Mouse (Mus musculus) neural tube, embryonic 13.5 days (tissue): ENCODE data around the gene Fam227a. TPM values are rescaled to one million over a fixed set of nuclear protein-coding genes. Genes with fewer than 3 reads are reported as not detected.

Source experiments
- ATAC-seq: fragments of 200-750 bp; cut with Nextera tagmentation; 2 replicates; pipeline ENCODE4 v1.8.0; 2017; ENCODE audit warnings: low read depth, mild to moderate bottlenecking, moderate TSS enrichment, moderate library complexity
- H3K27ac ChIP-seq: fragments of 300-500 bp; sonication (generic); replicated peaks from 2 replicates; pipeline ENCODE4 v1.5.1; 2015; ENCODE audit warnings: moderate library complexity, mild to moderate bottlenecking, inconsistent platforms
- H3K27me3 ChIP-seq: fragments of 300-500 bp; sonication (generic); 2 replicates; pipeline ENCODE4 v1.6.1; 2015; ENCODE audit warnings: mild to moderate bottlenecking, inconsistent platforms
- H3K36me3 ChIP-seq: fragments of 300-500 bp; sonication (generic); 2 replicates; pipeline ENCODE4 v1.6.1; 2015; ENCODE audit warnings: mild to moderate bottlenecking, inconsistent platforms
- H3K4me1 ChIP-seq: fragments of 300-500 bp; sonication (generic); replicated peaks from 2 replicates; pipeline ENCODE4 v1.6.1; 2015; ENCODE audit warnings: inconsistent platforms
- H3K4me2 ChIP-seq: fragments of 300-500 bp; sonication (generic); 2 replicates; pipeline ENCODE4 v1.6.1; 2015; ENCODE audit warnings: inconsistent platforms, mild to moderate bottlenecking, moderate library complexity
- H3K4me3 ChIP-seq: fragments of 300-500 bp; sonication (generic); 2 replicates; pipeline ENCODE4 v1.5.1; 2015; ENCODE audit warnings: mild to moderate bottlenecking, inconsistent platforms
- H3K9ac ChIP-seq: fragments of 300-500 bp; sonication (generic); 2 replicates; pipeline ENCODE4 v1.6.1; 2015; ENCODE audit warnings: moderate library complexity, mild to moderate bottlenecking, inconsistent platforms
- H3K9me3 ChIP-seq: fragments of 300-500 bp; sonication (generic); 2 replicates; pipeline ENCODE4 v1.6.1; 2016; ENCODE audit warnings: inconsistent platforms
- WGBS: fragments of 180-500 bp; shearing (Covaris S2); methylation state at CpG from one replicate; pipeline ENCODE4 v1.1.7; 2015; 5-methylcytosine and 5-hydroxymethylcytosine counted together
- polyA plus RNA-seq: library from polyadenylated mRNA; unstranded; fragments of >200 nt; fragmentation: Nextera tagmentation; extraction: Ambion mirVana; gene quantifications from 2 replicates; pipeline ENCODE4 v1.2.1, GENCODE M21; 2015

Fam227a gene
- polyA plus RNA-seq, 1 experiment from 2014 or later, result 6.2 TPM

DNA sequence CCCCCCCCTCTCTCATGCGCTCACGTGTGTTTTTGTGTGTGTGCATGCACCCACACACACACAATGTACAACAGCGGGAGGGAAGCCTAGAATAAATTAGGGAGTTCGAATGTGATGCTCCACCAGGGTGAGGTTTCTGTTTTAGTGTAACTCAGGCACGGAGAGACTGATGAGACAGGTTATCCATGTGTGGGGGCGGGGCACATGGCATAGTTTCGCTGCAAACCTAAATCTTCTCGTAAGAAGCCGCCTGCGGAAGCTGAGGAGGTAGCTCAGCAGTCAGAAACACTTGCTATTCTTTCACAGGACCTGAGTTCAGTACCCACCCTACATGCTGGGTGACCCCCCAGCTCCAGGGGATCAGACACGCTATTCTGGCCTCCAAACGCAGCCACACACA lies 10.6 kb downstream of the Fam227a start:
- Histone ChIP-seq H3K4me1 (no peaks in the 10 kb centered on the region), H3K27ac (no peak overlapping the region), H3K9ac (no peak overlapping the region), H3K4me3 (no peak overlapping the region), H3K9me3 (no peaks in the 10 kb centered on the region), H3K4me2 (no peak overlapping the region), H3K36me3 (peaks cover 74% of the 10 kb centered on the region), H3K27me3 (no peaks in the 10 kb centered on the region)
- WGBS, result 89% methylated on average over 12 of the region's 12 CpGs
- no peak for ATAC-seq

DNA sequence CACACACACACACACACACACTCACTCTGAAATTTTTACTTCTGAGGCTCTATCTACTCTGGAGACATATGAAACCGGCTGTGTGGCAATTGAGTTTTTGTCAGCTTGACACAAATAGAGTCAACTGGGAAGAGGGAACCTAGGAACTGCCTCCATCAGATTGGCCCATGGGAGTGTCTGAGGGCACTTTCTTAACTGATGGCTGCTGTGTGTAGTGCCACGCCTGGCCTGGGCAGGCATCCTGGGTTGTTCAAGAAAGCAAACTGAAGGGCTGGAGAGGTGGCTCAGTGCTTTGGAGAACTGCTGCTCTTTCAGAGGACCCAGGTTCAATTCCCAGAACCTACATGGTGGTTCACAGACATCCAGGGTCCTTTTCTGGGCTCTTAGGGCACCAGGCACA lies 13.3 kb downstream of the Fam227a start:
- Histone ChIP-seq H3K4me2 (no peak overlapping the region), H3K9me3 (no peaks in the 10 kb centered on the region), H3K27ac (no peak overlapping the region), H3K9ac (no peak overlapping the region), H3K36me3 (peaks cover 86% of the 10 kb centered on the region), H3K27me3 (no peaks in the 10 kb centered on the region), H3K4me1 (no peaks in the 10 kb centered on the region), H3K4me3 (no peak overlapping the region)
- no peak for ATAC-seq
- WGBS, result 86% methylated on average over 2 of the region's 2 CpGs

DNA sequence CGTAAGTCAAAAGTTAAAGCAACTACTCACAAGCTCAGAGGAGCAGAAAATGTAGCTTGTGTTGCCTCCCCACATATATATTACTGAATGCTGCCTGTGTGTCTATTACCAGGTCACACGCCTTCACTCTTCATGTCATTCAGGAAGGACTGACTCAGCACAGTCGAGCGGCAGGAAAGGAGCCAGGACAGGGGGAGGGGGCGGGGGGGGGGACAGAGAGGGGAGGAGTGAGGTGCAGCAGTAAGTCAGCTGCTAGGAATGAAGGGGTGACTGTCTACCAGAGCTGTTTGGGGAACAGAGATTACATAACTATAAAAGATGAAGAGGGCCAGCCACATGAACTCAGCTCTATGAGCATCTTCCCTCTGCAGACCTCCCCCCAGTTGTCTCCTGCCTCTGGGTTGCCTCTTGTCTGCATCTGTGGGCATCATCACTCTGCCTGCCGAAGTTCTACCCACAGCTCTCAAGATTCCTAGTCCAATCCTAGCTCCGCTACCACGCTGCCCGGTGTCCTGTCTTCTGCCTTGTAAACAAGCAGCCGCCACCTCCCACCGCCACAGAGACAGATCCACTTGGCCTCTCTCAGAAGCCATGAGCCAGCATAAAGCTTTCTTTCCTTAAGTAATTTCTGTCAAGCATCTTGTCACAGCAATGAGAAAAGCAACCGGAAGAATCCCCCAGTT lies 17.5 kb downstream of the Fam227a start:
- no peak overlapping the region for H3K4me2 ChIP-seq
- 81% methylated on average over 11 of the region's 12 CpGs for whole genome bisulfite sequencing
- H3K9ac ChIP-seq, result no peak overlapping the region
- no peaks in the 10 kb centered on the region for H3K27me3 ChIP-seq
- H3K36me3 ChIP-seq, result peaks cover 81% of the 10 kb centered on the region
- H3K27ac ChIP-seq, result no peak overlapping the region
- no peaks in the 10 kb centered on the region for H3K9me3 ChIP-seq
- H3K4me1 ChIP-seq, result no peaks in the 10 kb centered on the region
- H3K4me3 ChIP-seq, result no peak overlapping the region
- no peak for ATAC-seq

DNA sequence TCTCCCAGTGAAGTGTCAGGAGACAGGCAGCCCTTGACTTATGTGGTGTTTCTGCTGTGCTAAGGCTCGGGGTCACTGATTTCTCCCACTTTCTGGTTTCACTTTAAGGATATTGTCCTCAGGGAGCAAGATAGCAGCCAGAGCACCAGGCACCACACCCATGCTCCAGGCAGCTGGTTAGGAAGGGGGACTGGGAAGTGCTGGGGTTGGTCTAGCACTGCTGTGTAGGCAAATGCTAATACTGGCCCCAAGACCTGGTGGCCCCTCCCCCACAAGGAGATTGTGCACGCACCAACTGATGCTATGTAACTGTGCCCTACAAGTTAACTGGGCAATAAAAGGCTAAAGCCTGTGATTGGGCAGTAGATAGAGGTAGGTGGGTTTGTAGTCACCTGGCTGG lies 28.3 kb downstream of the Fam227a start:
- Histone ChIP-seq H3K4me3 (no peak overlapping the region), H3K9me3 (no peaks in the 10 kb centered on the region), H3K36me3 (peaks cover 95% of the 10 kb centered on the region), H3K27ac (no peak overlapping the region), H3K4me1 (no peaks in the 10 kb centered on the region), H3K27me3 (no peaks in the 10 kb centered on the region), H3K4me2 (no peak overlapping the region), H3K9ac (no peak overlapping the region)
- 83% methylated on average over 2 of the region's 2 CpGs for WGBS
- no peak for ATAC-seq

DNA sequence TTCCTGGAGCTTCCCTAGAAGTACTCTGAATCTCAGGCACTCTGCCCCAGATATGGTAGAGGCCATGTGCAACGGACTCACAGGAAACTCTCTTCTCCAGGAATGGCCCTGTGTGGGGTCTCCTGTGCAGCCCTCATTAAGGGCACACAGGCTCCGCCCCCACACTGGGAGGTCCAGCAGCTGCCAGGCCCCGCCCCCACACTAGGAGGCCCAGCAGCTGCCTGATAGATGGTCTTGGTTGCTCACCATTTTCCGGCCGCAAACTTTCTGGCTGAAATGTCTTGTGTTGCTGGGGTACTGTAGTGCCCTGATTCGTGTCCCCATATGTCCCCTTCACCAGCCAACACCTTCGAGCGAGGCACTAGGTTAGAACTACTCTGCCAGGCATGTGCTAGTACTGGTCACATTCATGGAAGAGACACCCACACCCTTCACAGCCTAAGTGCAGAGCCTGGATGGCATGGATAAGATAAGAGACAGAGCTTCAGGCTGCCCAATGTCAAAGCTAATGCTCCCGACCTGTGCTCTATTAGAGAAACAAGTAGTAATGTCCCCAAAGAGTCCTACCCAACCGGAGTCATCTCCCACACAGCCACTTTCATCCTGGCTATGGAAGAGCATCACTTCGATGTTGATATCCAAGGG lies 38.9 kb downstream of the Fam227a start:
- H3K36me3 ChIP-seq, result peaks cover 92% of the 10 kb centered on the region
- no peak for ATAC-seq

DNA sequence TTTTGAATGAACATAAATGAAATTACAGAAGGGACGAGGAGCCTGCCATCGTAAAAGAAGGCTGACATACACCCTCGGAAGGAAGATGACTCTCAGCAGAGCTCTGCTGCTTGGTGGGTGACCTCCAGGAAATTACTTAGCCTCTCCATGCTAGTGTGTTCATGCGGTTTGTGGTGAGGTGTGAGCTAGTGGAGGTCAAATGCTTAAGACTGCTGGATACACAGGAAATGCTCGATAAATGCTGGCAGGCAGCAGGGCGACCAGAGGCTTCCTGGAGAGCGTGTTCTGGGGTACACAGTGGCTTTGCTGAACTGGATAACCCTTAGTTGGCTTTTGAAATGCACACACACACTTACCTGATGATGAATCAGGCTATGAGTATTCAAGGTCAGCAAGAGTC lies 40.3 kb downstream of the Fam227a start:
- Histone ChIP-seq H3K27ac (no peak overlapping the region), H3K4me2 (no peak overlapping the region)
- 86% methylated on average over 7 of the region's 7 CpGs for WGBS

More for the DNA sequence above, 38.9 kb downstream of the Fam227a start:
- 80% methylated on average over 11 of the region's 11 CpGs for WGBS
- Histone ChIP-seq H3K9me3 (no peaks in the 10 kb centered on the region), H3K4me3 (no peak overlapping the region), H3K27me3 (no peaks in the 10 kb centered on the region), H3K4me2 (no peak overlapping the region), H3K9ac (no peak overlapping the region), H3K4me1 (no peaks in the 10 kb centered on the region), H3K27ac (no peak overlapping the region)

DNA sequence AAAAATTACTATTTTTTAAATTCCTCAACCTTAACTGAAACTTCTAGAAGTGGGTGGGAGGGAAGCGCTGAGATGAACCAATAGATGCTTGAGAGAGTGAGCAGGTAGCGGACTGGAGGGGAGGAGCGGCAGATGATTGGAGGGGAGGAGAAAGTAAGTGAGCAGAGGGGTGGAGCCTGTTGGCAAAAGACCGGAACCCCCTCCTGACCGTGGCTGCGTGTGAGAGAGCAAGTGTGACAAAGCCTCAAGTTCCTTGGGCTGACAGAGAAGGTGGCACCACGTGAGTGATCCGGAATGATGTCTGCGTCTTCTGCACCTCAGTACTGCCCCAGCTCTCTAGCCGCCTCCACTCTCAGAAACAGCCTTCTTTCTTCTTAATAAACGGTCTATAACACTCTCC lies 41.6 kb downstream of the Fam227a start:
- H3K9ac ChIP-seq, result no peak overlapping the region
- H3K36me3 ChIP-seq, result peaks cover 89% of the 10 kb centered on the region
- H3K27ac ChIP-seq, result no peak overlapping the region
- no peaks in the 10 kb centered on the region for H3K4me1 ChIP-seq
- no peak overlapping the region for H3K4me3 ChIP-seq
- no peak overlapping the region for H3K4me2 ChIP-seq
- no peaks in the 10 kb centered on the region for H3K9me3 ChIP-seq
- WGBS, result 77% methylated on average over 11 of the region's 11 CpGs
- no peaks in the 10 kb centered on the region for H3K27me3 ChIP-seq
- ATAC-seq, result no peak

More for the DNA sequence above, 40.3 kb downstream of the Fam227a start:
- Histone ChIP-seq H3K4me1 (no peaks in the 10 kb centered on the region), H3K27me3 (no peaks in the 10 kb centered on the region), H3K36me3 (peaks cover 89% of the 10 kb centered on the region), H3K4me3 (no peak overlapping the region), H3K9ac (no peak overlapping the region), H3K9me3 (no peaks in the 10 kb centered on the region)
- no peak for ATAC-seq

DNA sequence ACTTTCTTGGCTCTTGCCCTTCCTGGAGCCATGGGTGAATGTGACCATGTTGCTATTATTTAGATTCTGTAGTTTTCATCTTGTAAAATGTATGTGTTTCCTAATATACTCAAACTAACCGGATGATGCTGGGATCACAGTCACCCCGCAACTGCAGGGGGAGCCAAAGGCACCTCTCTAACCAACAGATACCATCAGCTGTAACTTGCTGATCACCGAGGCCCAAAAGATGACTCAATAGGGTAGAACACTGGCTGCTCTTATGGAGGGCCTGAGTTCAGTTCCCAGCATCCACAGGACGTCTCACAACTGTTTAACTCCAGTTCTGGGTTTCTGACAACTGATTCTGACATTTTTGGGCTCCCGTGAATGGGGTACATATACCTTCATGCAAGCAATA lies 42.0 kb downstream of the Fam227a start:
- Histone ChIP-seq H3K27me3 (no peaks in the 10 kb centered on the region), H3K4me1 (no peaks in the 10 kb centered on the region), H3K36me3 (peaks cover 87% of the 10 kb centered on the region), H3K9ac (no peak overlapping the region), H3K27ac (no peak overlapping the region), H3K4me2 (no peak overlapping the region), H3K9me3 (no peaks in the 10 kb centered on the region), H3K4me3 (no peak overlapping the region)
- WGBS, result 87% methylated on average over 5 of the region's 5 CpGs
- no peak for ATAC-seq

DNA sequence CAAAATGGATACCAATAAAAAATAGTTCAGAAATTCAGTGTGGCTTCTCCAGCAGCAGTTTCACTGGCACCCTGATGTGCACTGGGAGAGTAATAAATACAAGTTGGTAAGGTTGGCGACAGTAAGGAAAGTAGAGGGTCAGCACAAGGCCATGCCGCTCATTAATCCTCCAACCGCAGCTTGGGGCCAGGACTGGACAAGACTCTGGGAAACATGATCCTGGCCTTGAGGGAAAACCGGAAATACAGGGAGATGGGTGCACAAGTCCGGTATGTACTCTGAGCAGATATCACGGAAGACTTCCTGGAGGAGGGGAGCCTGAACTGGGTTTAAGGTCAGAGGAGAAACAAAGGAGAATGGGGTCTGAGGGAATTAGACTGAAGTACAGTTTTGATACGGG lies 43.3 kb downstream of the Fam227a start:
- no peaks in the 10 kb centered on the region for H3K27me3 ChIP-seq
- H3K4me3 ChIP-seq, result no peak overlapping the region
- peaks cover 87% of the 10 kb centered on the region for H3K36me3 ChIP-seq
- H3K9me3 ChIP-seq, result peaks cover 2% of the 10 kb centered on the region; the same call in 1 of the 2 replicates
- H3K4me1 ChIP-seq, result no peaks in the 10 kb centered on the region
- no peak overlapping the region for H3K4me2 ChIP-seq
- ATAC-seq, result no peak
- WGBS, result 80% methylated on average over 7 of the region's 7 CpGs
- H3K27ac ChIP-seq, result no peak overlapping the region
- H3K9ac ChIP-seq, result no peak overlapping the region

DNA sequence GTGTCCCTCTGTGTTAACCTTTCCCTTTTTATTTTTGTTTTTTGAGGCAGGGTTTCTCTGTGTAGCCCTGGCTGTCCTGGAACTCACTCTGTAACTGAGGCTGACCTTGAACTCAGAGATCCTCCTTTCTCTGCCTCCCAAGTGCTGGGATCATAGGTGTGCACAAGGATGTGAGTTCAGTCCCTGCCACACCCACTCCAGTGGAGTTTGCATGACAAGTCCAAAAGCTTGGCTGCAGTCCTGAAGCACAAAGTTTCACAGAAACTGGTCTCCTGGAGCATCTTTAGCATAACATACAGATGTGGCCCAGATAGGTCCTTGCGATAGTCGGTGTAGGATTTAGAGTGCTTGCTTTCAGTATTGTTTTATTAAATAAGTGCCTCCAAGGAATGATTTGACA lies 49.5 kb downstream of the Fam227a start:
- Histone ChIP-seq H3K36me3 (peaks cover 36% of the 10 kb centered on the region), H3K4me1 (peaks cover 8% of the 10 kb centered on the region), H3K4me2 (no peak overlapping the region), H3K27ac (no peak overlapping the region), H3K27me3 (peaks cover 14% of the 10 kb centered on the region), H3K9me3 (peaks cover 4% of the 10 kb centered on the region; the same call in 1 of the 2 replicates), H3K4me3 (no peak overlapping the region), H3K9ac (no peak overlapping the region)
- no peak for ATAC-seq
- WGBS, result 98% methylated on average over 2 of the region's 2 CpGs

DNA sequence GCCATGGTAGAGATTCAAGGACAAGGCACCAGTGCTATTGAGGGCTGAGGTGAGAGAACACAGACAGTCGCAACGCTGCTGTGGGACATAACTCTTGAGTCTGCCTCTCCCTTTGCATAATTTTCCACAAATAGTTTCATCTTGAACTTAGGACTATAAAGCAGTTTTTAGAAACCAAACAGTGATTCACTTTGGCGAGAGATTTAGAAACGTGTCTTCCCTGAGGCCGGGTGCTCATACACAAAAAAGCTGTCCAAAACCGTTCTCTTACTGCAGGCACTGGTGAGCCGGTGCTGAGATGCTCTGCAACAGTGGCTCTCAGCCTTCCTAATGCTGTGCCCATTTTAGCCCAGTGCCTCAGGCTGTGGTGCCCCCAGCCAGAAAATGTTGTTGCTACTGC lies 50.5 kb downstream of the Fam227a start:
- Histone ChIP-seq H3K27ac (no peak overlapping the region), H3K27me3 (peaks cover 17% of the 10 kb centered on the region), H3K4me2 (no peak overlapping the region), H3K4me1 (peaks cover 9% of the 10 kb centered on the region), H3K4me3 (no peak overlapping the region), H3K9ac (no peak overlapping the region), H3K9me3 (peaks cover 4% of the 10 kb centered on the region; the same call in 1 of the 2 replicates), H3K36me3 (peaks cover 29% of the 10 kb centered on the region)
- WGBS, result 86% methylated on average over 7 of the region's 7 CpGs
- no peak for ATAC-seq

DNA sequence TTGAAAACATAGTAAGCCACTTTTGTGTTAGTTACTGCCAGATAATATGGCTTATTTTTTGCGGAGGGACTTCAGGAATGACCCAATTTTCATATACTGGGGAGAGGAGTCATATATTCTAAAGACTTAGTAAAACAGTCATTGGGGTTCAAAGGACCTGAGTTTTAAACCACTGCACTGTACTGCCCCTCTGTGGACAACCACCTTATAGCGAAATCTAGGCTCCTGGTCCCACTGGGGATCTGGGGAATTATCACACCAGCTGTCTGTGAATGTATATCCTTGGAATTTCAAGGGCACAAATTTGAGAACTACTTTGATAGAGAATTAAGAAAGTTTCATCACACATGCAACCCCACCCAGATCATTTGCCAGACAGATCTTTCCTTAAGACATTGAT lies 51.0 kb downstream of the Fam227a start:
- Histone ChIP-seq H3K27ac (no peak overlapping the region), H3K4me2 (no peak overlapping the region), H3K9ac (no peak overlapping the region), H3K4me1 (peaks cover 9% of the 10 kb centered on the region), H3K36me3 (peaks cover 24% of the 10 kb centered on the region), H3K27me3 (peaks cover 17% of the 10 kb centered on the region), H3K4me3 (no peak overlapping the region), H3K9me3 (peaks cover 4% of the 10 kb centered on the region; the same call in 1 of the 2 replicates)
- no peak for ATAC-seq
- WGBS, result 61% methylated on average over 2 of the region's 2 CpGs

DNA sequence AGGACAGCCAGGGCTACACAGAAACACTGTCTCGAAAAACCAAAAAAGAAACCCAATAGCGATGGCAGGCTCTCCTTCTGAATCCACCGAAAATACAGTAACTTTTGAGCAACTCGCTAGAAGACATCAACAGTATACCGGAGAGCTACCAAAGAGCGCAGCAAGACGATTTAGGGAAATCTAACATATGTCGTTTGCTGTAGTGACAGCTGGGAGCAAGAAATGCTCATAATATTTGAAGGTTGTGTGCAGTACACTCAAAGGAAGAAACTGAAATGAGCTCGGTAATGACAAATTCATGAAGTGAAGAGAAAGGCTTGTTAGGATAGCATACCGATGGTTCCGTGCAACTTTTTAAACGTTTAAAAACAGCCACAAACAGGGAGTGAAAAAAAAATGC lies 52.6 kb downstream of the Fam227a start:
- no peak overlapping the region for H3K4me2 ChIP-seq
- peaks cover 4% of the 10 kb centered on the region; the same call in 1 of the 2 replicates for H3K9me3 ChIP-seq
- 91% methylated on average over 12 of the region's 12 CpGs for WGBS
- H3K36me3 ChIP-seq, result peaks cover 11% of the 10 kb centered on the region
- no peak overlapping the region for H3K9ac ChIP-seq
- H3K27ac ChIP-seq, result no peak overlapping the region
- H3K4me3 ChIP-seq, result no peak overlapping the region
- no peak for ATAC-seq
- H3K4me1 ChIP-seq, result peaks cover 9% of the 10 kb centered on the region
- peaks cover 17% of the 10 kb centered on the region for H3K27me3 ChIP-seq
